Mouse (Mus musculus) stomach, embryonic 16.5 days (tissue): ENCODE results near the gene Synj1. TPM values are rescaled to one million over a fixed set of nuclear protein-coding genes. Genes with fewer than 3 reads are reported as not detected.

Source experiments
- ATAC-seq: fragments of 200-750 bp; cut with Nextera tagmentation; 2 replicates; pipeline ENCODE4 v1.8.0; 2017; ENCODE audit warnings: moderate number of reproducible peaks, moderate TSS enrichment; ENCODE audit not compliant: insufficient read depth, low FRiP score
- H3K27ac ChIP-seq: fragments of 300-500 bp; sonication (generic); 2 replicates; pipeline ENCODE4 v1.5.1; 2014; ENCODE audit warnings: low read length
- H3K27me3 ChIP-seq: fragments of 300-500 bp; sonication (generic); 2 replicates; pipeline ENCODE4 v1.6.1; 2014; ENCODE audit warnings: low read length, control low read depth, mixed read lengths; ENCODE audit not compliant: control insufficient read depth, insufficient read depth
- H3K36me3 ChIP-seq: fragments of 300-500 bp; sonication (generic); 2 replicates; pipeline ENCODE4 v1.6.1; 2014; ENCODE audit warnings: low read length; ENCODE audit not compliant: control insufficient read depth, insufficient read depth
- H3K4me1 ChIP-seq: fragments of 300-500 bp; sonication (generic); 2 replicates; pipeline ENCODE4 v1.6.1; 2014; ENCODE audit warnings: low read length, control low read depth, mixed read lengths; ENCODE audit not compliant: control insufficient read depth, insufficient read depth
- H3K4me2 ChIP-seq: fragments of 300-500 bp; sonication (generic); 2 replicates; pipeline ENCODE4 v1.6.1; 2014; ENCODE audit warnings: low read depth, low read length, mixed read lengths
- H3K4me3 ChIP-seq: fragments of 300-500 bp; sonication (generic); replicated peaks from 2 replicates; pipeline ENCODE4 v1.5.1; 2014; ENCODE audit warnings: mild to moderate bottlenecking, low read length
- H3K9ac ChIP-seq: fragments of 300-500 bp; sonication (generic); 2 replicates; pipeline ENCODE4 v1.6.1; 2014; ENCODE audit warnings: low read length
- H3K9me3 ChIP-seq: fragments of 300-500 bp; sonication (generic); replicated peaks from 2 replicates; pipeline ENCODE4 v1.6.1; 2016; ENCODE audit warnings: low read length, control low read depth; ENCODE audit not compliant: control insufficient read depth
- WGBS: fragments of 180-500 bp; shearing (Covaris S2); extraction: QIAGEN DNeasy Blood & Tissue Kit; methylation state at CpG from one replicate; pipeline ENCODE4 v1.1.7; 2014; 5-methylcytosine and 5-hydroxymethylcytosine counted together
- polyA plus RNA-seq: library from polyadenylated mRNA; unstranded; fragments of >200 nt; fragmentation: Nextera tagmentation; extraction: Ambion mirVana; gene quantifications from 2 replicates; pipeline ENCODE4 v1.2.1, GENCODE M21; 2015

Synj1 gene
- polyA plus RNA-seq, 1 experiment from 2014 or later = 14.6 TPM

DNA sequence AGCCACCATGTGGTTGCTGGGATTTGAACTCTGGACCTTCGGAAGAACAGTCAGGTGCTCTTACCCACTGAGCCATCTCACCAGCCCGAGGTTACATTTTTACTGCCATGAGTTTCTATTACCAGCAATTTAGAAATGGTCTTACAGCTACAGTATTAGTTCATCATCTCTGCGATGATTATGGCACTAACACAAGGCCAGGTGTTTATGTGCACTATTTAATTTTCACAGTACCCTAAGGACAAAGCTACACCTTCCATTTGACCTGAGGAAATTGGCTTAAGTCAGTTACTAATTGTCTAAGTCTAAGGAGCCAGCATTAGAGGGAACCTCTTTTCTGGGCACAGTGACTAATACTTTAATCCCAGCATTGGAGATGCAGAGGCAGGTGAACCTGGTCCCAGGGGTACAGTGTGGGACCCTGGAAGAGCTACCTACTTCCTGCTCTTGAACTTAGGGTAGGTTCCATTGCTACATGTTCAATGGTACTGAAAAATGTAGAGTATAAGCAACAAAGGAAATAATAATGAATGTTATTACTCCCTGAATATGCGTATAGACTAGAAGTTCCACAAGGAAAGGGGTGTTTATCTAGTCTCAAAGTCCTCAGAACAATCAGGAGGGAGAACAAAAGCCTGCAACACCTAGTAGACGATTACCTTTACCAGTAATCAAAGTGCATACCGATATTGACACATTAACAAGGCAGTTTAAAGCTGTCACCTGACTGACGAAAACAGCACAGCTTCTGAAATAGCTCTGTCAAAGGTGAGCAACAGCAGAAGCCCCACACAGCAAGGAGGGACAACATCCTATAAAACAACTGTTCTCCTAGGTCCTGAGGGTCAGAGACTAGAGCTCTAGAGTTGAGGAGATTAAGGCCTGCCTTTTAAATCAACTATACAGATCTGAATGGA, 14.5 kb downstream of the Synj1 start:
- no peak for ATAC-seq
- Histone ChIP-seq H3K4me3 (no peak overlapping the region), H3K4me2 (no peak overlapping the region)

DNA sequence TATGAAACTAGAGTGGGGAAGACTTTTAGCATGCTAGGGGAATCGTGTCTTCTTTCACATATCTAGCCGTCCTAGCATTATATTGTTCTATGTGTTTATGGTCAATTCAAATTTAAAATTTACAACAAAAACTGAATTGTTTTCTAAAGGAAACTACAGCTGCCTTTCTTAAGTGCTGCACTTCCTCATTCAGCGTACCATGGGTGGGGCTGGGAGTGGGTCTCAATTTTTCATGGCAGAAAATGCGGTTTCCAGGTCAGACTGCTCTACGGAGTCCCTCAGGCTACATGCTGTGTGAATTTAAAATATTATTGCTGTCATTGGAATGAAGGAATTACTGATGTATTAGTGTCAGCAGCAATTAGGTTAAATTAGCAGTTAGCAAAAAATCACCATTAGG, 15.6 kb downstream of the Synj1 start:
- no peak overlapping the region for H3K4me3 ChIP-seq
- no peaks in the 10 kb centered on the region for H3K36me3 ChIP-seq
- H3K4me1 ChIP-seq = no peaks in the 10 kb centered on the region
- no peak for ATAC-seq
- H3K27ac ChIP-seq = peak overlapping the region; percentile 5; the same call in 1 of the 2 replicates
- H3K9me3 ChIP-seq = no peaks in the 10 kb centered on the region
- no peak overlapping the region for H3K9ac ChIP-seq
- 62% methylated on average over 5 of the region's 5 CpGs for WGBS
- 0 out of 2 replicates have a peak overlapping the region, but pooled peaks have one; percentile 3 for H3K4me2 ChIP-seq
- no peaks in the 10 kb centered on the region for H3K27me3 ChIP-seq

More for the DNA sequence above, 14.5 kb downstream of the Synj1 start:
- Histone ChIP-seq H3K27ac (no peak overlapping the region), H3K9ac (no peak overlapping the region), H3K27me3 (no peaks in the 10 kb centered on the region), H3K36me3 (no peaks in the 10 kb centered on the region), H3K4me1 (no peaks in the 10 kb centered on the region), H3K9me3 (no peaks in the 10 kb centered on the region)
- WGBS = 74% methylated on average over 7 of the region's 7 CpGs

DNA sequence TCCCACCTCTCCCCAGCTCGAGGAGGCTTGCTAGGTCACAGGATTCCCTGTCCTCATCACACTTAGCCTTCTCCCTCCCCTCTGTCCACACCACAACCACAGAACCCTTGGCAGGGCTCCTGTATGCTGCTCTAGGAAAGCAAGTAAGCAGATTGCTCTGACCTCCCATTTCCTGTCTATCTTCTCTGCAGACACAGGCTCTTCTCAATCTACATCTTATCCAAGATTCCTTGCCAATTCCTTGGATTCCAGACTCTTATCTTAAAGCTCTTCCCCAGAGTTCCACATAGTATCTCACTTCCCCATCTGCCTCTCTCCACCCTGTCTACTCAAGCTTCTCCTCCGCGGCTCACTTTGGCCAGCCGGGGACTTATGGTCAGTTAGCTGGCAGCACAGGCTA, 16.1 kb downstream of the Synj1 start:
- Histone ChIP-seq H3K9ac (no peak overlapping the region), H3K27me3 (no peaks in the 10 kb centered on the region), H3K9me3 (no peaks in the 10 kb centered on the region), H3K27ac (peak overlapping the region; percentile 5; the same call in 1 of the 2 replicates), H3K4me2 (0 out of 2 replicates have a peak overlapping the region, but pooled peaks have one; percentile 3), H3K36me3 (no peaks in the 10 kb centered on the region), H3K4me3 (no peak overlapping the region), H3K4me1 (no peaks in the 10 kb centered on the region)
- WGBS = 48% methylated on average over 4 of the region's 4 CpGs
- no peak for ATAC-seq

DNA sequence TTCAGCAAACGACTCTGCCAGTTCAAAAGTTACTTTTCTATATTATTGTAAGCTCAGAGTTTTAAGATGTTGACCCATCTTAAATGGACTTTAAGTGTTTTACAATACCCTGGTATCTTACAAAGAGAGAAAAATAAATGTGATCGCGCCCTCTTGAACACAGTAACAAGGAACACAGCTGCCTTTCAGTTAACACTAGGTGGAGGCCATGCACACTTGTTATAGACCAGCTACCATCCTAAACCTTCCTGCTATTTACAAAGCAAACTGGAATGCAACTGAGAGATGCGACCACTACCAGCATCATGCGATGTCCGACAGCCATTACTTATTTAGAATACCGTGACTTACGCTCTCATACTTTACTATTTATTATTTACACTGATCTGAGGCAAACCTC, 21.9 kb downstream of the Synj1 start:
- Histone ChIP-seq H3K27ac (no peak overlapping the region), H3K4me1 (no peaks in the 10 kb centered on the region), H3K36me3 (no peaks in the 10 kb centered on the region), H3K4me3 (no peak overlapping the region), H3K9ac (no peak overlapping the region), H3K27me3 (no peaks in the 10 kb centered on the region), H3K4me2 (no peak overlapping the region), H3K9me3 (no peaks in the 10 kb centered on the region)
- WGBS = 91% methylated on average over 8 of the region's 8 CpGs
- no peak for ATAC-seq

DNA sequence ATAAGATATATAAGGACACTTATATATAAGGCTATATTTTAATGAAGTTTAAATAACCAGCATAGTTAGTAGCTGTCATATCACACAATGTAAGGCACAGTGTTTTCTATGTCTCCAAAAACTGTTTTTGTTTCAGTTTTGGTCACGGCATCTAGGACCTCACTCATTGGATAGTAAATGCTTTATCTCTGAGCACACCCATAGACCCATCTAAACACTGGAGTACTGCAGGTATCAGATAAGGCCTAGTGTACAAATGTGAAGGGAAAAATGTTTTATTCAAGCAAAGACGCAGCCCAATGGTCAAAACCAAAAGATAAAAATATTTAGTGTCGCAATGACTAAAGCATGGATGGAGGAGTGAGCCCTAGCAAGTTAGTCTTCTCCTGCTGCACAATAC, 22.4 kb downstream of the Synj1 start:
- WGBS = 87% methylated on average over 3 of the region's 3 CpGs

DNA sequence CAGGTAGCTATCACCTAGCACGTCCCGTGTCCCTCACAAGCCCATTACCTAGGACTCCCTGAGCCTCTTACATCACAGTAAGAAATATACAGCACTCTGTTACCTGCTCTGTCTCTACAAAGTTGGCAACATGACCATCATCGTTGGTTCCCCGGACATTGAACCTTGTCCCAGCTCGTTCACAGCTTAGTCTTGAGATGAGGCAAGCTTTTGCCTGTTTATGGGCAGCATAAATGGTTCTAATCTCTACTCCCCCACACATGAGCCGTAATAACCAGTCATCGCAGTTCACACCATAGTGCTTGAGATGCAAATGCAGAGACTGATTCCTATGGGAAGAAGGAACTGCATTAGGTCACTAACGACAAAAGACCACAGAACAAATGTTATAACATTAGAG, 23.1 kb downstream of the Synj1 start:
- H3K4me2 ChIP-seq = no peak overlapping the region
- no peaks in the 10 kb centered on the region for H3K4me1 ChIP-seq
- H3K27ac ChIP-seq = no peak overlapping the region
- H3K9me3 ChIP-seq = no peaks in the 10 kb centered on the region
- H3K4me3 ChIP-seq = no peak overlapping the region
- WGBS = 90% methylated on average over 8 of the region's 8 CpGs
- H3K36me3 ChIP-seq = no peaks in the 10 kb centered on the region
- no peak for ATAC-seq
- no peak overlapping the region for H3K9ac ChIP-seq
- no peaks in the 10 kb centered on the region for H3K27me3 ChIP-seq

More for the DNA sequence above, 22.4 kb downstream of the Synj1 start:
- Histone ChIP-seq H3K36me3 (no peaks in the 10 kb centered on the region), H3K9me3 (no peaks in the 10 kb centered on the region), H3K4me1 (no peaks in the 10 kb centered on the region), H3K27me3 (no peaks in the 10 kb centered on the region), H3K4me2 (no peak overlapping the region), H3K9ac (no peak overlapping the region), H3K4me3 (no peak overlapping the region), H3K27ac (no peak overlapping the region)
- ATAC-seq = no peak; the same call in 1 of the 2 replicates

DNA sequence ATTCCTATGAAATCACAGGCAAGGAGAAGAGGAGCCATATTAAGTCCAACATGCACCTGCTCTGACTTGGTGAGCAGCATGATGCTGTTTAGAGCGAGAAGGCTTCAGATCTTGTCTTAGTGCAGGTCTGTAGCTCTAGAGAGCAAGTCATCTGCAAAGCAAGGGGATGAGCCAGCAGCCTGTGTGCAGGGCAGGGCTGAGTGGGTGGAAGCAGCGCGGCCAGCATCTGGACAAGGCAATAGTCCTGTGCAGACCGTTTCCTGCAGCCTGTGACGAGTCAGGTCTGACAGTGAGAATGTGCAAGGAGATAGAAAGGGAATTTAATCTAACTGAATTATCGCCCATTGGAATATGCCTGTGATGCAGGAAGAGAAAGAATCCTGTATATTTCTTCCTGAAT, 40.1 kb downstream of the Synj1 start:
- Histone ChIP-seq H3K27ac (no peak overlapping the region), H3K4me2 (no peak overlapping the region), H3K36me3 (no peaks in the 10 kb centered on the region), H3K27me3 (no peaks in the 10 kb centered on the region), H3K4me3 (no peak overlapping the region), H3K9ac (no peak overlapping the region), H3K4me1 (no peaks in the 10 kb centered on the region), H3K9me3 (no peaks in the 10 kb centered on the region)
- WGBS = 86% methylated on average over 6 of the region's 6 CpGs
- no peak for ATAC-seq

DNA sequence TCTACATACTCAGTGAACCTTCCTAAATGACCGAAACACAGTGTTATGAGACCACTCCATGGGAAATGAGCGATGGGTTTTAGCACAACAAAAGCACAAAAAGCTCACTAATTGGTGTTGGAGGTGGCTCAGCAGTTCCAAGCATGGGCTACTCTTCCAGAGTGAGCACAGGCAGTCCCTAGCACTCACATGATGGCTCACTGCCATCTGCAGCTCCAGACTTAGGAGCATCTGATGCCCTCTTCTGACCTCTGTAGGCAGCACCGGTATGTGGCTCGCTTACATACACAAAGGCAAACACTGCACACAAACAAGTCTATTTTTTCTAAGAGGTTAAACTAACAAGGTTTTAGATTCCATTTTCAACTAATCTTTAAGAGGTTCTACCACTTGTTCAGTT, 44.9 kb downstream of the Synj1 start:
- no peak overlapping the region for H3K4me2 ChIP-seq
- H3K4me3 ChIP-seq = no peak overlapping the region
- WGBS = 72% methylated on average over 4 of the region's 4 CpGs
- no peaks in the 10 kb centered on the region for H3K27me3 ChIP-seq
- no peak overlapping the region for H3K9ac ChIP-seq
- no peaks in the 10 kb centered on the region for H3K9me3 ChIP-seq
- H3K36me3 ChIP-seq = no peaks in the 10 kb centered on the region
- H3K27ac ChIP-seq = no peak overlapping the region
- no peaks in the 10 kb centered on the region for H3K4me1 ChIP-seq
- ATAC-seq = no peak

DNA sequence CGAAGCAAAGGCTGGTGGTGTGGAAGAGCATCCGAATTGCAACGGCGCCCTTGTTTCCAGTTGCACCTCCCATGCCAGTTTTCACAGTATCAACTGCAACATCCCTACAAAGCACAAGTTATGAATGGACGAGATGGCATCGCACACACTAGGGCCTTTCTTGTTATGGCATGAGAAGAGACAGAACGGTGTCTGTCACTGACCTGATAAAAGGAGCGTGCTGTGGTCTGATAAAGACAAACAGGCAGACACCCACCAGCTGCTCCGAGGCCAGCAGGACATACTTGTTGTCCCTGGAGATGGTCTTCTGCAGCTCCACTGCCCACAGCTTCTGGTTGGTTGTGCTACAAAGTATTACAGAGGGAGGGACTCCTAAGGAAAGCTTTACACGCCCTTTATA, 46.8 kb downstream of the Synj1 start:
- H3K27ac ChIP-seq = no peak overlapping the region
- whole genome bisulfite sequencing = 86% methylated on average over 10 of the region's 10 CpGs
- no peak overlapping the region for H3K4me2 ChIP-seq
- no peaks in the 10 kb centered on the region for H3K36me3 ChIP-seq
- no peaks in the 10 kb centered on the region for H3K27me3 ChIP-seq
- H3K9ac ChIP-seq = no peak overlapping the region
- H3K4me1 ChIP-seq = no peaks in the 10 kb centered on the region
- no peak overlapping the region for H3K4me3 ChIP-seq
- ATAC-seq = no peak
- H3K9me3 ChIP-seq = no peaks in the 10 kb centered on the region
